Mouse (Mus musculus) lung, embryonic 15.5 days (tissue): Measurements from ENCODE around the gene Kcnj6. TPM values are rescaled to one million over a fixed set of nuclear protein-coding genes. Genes with fewer than 3 reads are reported as not detected.

Experiments
- ATAC-seq: fragments of 200-750 bp; cut with Nextera tagmentation; 2 replicates; pipeline ENCODE4 v1.8.0; 2017; ENCODE audit warnings: moderate number of reproducible peaks, borderline replicate concordance; ENCODE audit not compliant: low FRiP score, low TSS enrichment; ENCODE audit errors: extremely low read depth
- H3K27ac ChIP-seq: fragments of 300-500 bp; sonication (generic); 2 replicates; pipeline ENCODE4 v1.5.1; 2015; ENCODE audit warnings: moderate library complexity, mild to moderate bottlenecking, inconsistent platforms
- H3K27me3 ChIP-seq: fragments of 300-500 bp; sonication (generic); 2 replicates; pipeline ENCODE4 v1.6.1; 2015; ENCODE audit warnings: inconsistent platforms
- H3K36me3 ChIP-seq: fragments of 300-500 bp; sonication (generic); 2 replicates; pipeline ENCODE4 v1.6.1; 2015; ENCODE audit warnings: inconsistent platforms
- H3K4me1 ChIP-seq: fragments of 300-500 bp; sonication (generic); 2 replicates; pipeline ENCODE4 v1.6.1; 2015; ENCODE audit warnings: inconsistent platforms
- H3K4me2 ChIP-seq: fragments of 300-500 bp; sonication (generic); 2 replicates; pipeline ENCODE4 v1.6.1; 2015; ENCODE audit warnings: inconsistent platforms, mild to moderate bottlenecking, moderate library complexity
- H3K4me3 ChIP-seq: fragments of 300-500 bp; sonication (generic); 2 replicates; pipeline ENCODE4 v1.5.1; 2015; ENCODE audit warnings: mild to moderate bottlenecking, inconsistent platforms
- H3K9ac ChIP-seq: fragments of 300-500 bp; sonication (generic); 2 replicates; pipeline ENCODE4 v1.6.1; 2015; ENCODE audit warnings: inconsistent platforms
- H3K9me3 ChIP-seq: fragments of 300-500 bp; sonication (generic); 2 replicates; pipeline ENCODE4 v1.6.1; 2016; ENCODE audit warnings: inconsistent platforms
- WGBS: fragments of 180-500 bp; shearing (Covaris S2); methylation state at CpG from one replicate; pipeline ENCODE4 v1.1.7; 2015; 5-methylcytosine and 5-hydroxymethylcytosine counted together
- microRNA-seq: library from miRNA; unstranded; fragments of <30 nt; microRNA quantifications from one replicate; pipeline ENCODE4, GENCODE M21; 2016
- polyA plus RNA-seq: library from polyadenylated mRNA; unstranded; fragments of >200 nt; fragmentation: Nextera tagmentation; extraction: Ambion mirVana; gene quantifications from 2 replicates; pipeline ENCODE4 v1.2.1, GENCODE M21; 2015

Gene Kcnj6
- polyA plus RNA-seq, 1 experiment from 2014 or later = not detected

- H3K36me3 ChIP-seq = no peaks in the 10 kb centered on the region
- no peak overlapping the region for H3K4me2 ChIP-seq
- WGBS = 73% methylated on average over 4 of the region's 4 CpGs
- ATAC-seq = no peak
- no peak overlapping the region for H3K27ac ChIP-seq
- no peak overlapping the region for H3K4me3 ChIP-seq
- no peak overlapping the region for H3K9ac ChIP-seq
- no peaks in the 10 kb centered on the region for H3K4me1 ChIP-seq
- no peaks in the 10 kb centered on the region for H3K27me3 ChIP-seq
- H3K9me3 ChIP-seq = no peaks in the 10 kb centered on the region
These were observed 295.5 kb downstream of the Kcnj6 start for GRCm38 (mm10) chr16:94701971-94702370.

- Histone ChIP-seq H3K9me3 (no peaks in the 10 kb centered on the region), H3K27me3 (no peaks in the 10 kb centered on the region), H3K27ac (no peak overlapping the region), H3K4me2 (no peak overlapping the region), H3K9ac (no peak overlapping the region), H3K4me3 (no peak overlapping the region), H3K36me3 (no peaks in the 10 kb centered on the region), H3K4me1 (no peaks in the 10 kb centered on the region)
- 68% methylated on average over 4 of the region's 4 CpGs for WGBS
- no peak for ATAC-seq
These were observed 296.4 kb downstream of the Kcnj6 start for GRCm38 (mm10) chr16:94701141-94701540.

Small RNA genes lying within 50 kb of the gene (microRNA-seq; reads per million reads assigned to microRNA genes)
- gene Gm22745 = not detected
